Mouse (Mus musculus) embryonic fibroblast, embryonic 13.5 days (primary cell): ENCODE measurements around the gene Rogdi. TPM values are rescaled to one million over a fixed set of nuclear protein-coding genes. Genes with fewer than 3 reads are reported as not detected.

ENCODE experiments used
- H3K27ac ChIP-seq: 2 replicates; pipeline ENCODE4 v1.5.1; 2012; ENCODE audit warnings: low read length, control low read depth, inconsistent platforms; ENCODE audit not compliant: insufficient read depth
- H3K4me1 ChIP-seq: 2 replicates; pipeline ENCODE4 v1.6.1; 2011; ENCODE audit warnings: low read length; ENCODE audit not compliant: control insufficient read depth, insufficient read depth
- H3K4me3 ChIP-seq: 2 replicates; pipeline ENCODE4 v1.5.1; 2011; ENCODE audit warnings: mild to moderate bottlenecking, control low read depth, low read length; ENCODE audit not compliant: insufficient read depth
- CTCF ChIP-seq: IDR thresholded peaks from 2 replicates; pipeline ENCODE4 v1.5.1; 2011; ENCODE audit warnings: mild to moderate bottlenecking, control low read depth, low read length, moderate library complexity, borderline replicate concordance; ENCODE audit not compliant: insufficient read depth
- POLR2A ChIP-seq: IDR thresholded peaks from 2 replicates; pipeline ENCODE4 v1.6.1; 2011; ENCODE audit warnings: low read depth, mild to moderate bottlenecking, control low read depth, low read length, moderate library complexity
- polyA plus RNA-seq: library from polyadenylated mRNA; stranded (reverse); fragments of >200 nt; gene quantifications from 2 replicates; pipeline ENCODE4 v1.2.4, GENCODE M21; 2011; ENCODE audit warnings: low read depth; ENCODE audit not compliant: missing spikeins, insufficient read length

Rogdi gene
- polyA plus RNA-seq, 1 experiment, result 14.5 TPM

- Histone ChIP-seq H3K4me1 (no peaks in the 10 kb centered on the region), H3K27ac (no peak overlapping the region), H3K4me3 (no peak overlapping the region)
- TF ChIP-seq CTCF, result no peak
- TF ChIP-seq POLR2A, result no peak
These were observed 10.7 kb upstream of the Rogdi start for GRCm38 (mm10) chr16:5024021-5024420.

DNA sequence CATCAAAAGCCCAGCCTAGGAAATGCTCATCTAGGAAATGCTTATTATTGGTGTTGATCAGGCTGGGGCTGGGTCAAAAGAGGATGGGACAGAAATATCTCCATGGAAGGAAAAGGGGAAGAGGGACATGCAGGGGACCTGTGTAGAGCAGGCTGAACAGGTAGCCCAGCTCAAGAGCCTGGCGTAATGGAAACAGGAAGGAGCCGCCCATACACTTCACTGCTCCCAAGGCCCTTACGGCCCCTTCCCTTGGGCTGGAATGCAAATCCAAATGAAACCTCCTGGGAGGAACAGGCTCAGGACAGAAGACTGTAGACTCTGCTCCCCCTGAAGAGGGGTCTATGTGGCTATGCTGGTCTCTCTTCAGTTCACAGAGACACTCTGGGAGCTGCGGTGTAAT lies 1.2 kb upstream of the Rogdi start:
- H3K4me3 ChIP-seq, result no peak overlapping the region
- TF ChIP-seq POLR2A, result no peak
- no peak for TF ChIP-seq CTCF
- no peaks in the 10 kb centered on the region for H3K4me1 ChIP-seq
- H3K27ac ChIP-seq, result no peak overlapping the region

DNA sequence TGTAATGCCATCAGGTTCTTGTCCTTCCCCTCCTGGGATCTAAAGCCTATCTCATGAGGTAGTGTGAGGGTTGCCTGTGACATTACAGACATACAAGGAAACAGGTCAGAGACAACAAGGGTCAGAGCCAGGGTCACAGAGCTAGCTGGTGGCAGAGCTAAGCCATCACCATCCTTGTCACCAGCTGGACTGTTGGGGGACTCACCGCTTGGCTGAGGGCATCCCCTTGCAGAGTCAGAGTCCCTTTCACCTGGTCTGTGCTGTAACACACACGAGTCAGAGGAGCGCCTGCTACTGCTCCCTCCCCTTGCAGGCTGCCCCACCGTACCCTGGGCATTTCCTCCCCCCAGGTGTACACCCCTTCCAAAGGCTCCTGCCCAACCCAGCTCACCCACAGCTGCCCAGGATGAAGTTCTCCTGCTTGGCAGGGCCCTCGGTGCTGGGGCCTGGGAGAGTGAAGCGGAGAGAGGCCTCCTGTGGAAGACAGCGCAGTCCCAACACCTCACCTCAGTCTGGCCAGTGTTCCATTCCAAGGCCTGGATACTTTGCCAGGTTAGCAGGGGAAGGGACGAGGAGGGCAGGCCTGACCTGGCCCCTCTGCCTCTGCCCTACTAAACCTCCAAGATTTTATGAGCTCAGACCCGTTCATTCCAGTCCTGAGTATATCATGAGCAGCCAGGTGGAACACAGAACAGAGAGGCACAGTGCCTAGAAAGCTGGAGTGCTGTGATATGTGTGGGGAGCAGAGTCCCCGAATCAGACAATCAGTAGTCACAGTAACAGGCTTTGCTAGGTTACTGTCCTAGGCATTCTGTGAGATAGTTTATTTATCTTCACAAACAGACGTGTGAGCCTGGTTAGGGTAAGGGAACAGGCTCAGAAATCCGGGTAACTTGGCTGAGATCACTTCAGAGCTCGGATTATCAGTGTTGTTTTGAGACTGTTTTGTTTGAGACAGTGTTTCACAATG lies 1.0 kb downstream of the Rogdi start:
- no peak overlapping the region for H3K27ac ChIP-seq
- H3K4me1 ChIP-seq, result no peaks in the 10 kb centered on the region
- TF ChIP-seq CTCF, result no peak
- no peak for TF ChIP-seq POLR2A

GRCm38 (mm10) chr16:5011285-5011684 lies 2.1 kb downstream of the Rogdi start:
- H3K4me1 ChIP-seq, result no peaks in the 10 kb centered on the region
- TF ChIP-seq CTCF (no peak), POLR2A (no peak)
- H3K4me3 ChIP-seq, result no peak overlapping the region

More for the DNA sequence above, 1.0 kb downstream of the Rogdi start:
- peak overlapping the region; percentile 75 for H3K4me3 ChIP-seq

GRCm38 (mm10) chr16:5010371-5010935 lies 2.9 kb downstream of the Rogdi start:
- H3K4me1 ChIP-seq, result no peaks in the 10 kb centered on the region
- H3K4me3 ChIP-seq, result no peak overlapping the region
- H3K27ac ChIP-seq, result no peak overlapping the region
- TF ChIP-seq POLR2A (no peak), CTCF (no peak)

More at GRCm38 (mm10) chr16:5011285-5011684, 2.1 kb downstream of the Rogdi start:
- H3K27ac ChIP-seq, result no peak overlapping the region

GRCm38 (mm10) chr16:5008076-5008475 lies 5.3 kb downstream of the Rogdi start:
- Histone ChIP-seq H3K27ac (no peak overlapping the region), H3K4me1 (no peaks in the 10 kb centered on the region), H3K4me3 (no peak overlapping the region)
- TF ChIP-seq POLR2A (no peak), CTCF (no peak)

GRCm38 (mm10) chr16:5007492-5007891 lies 5.9 kb downstream of the Rogdi start:
- no peak for TF ChIP-seq CTCF
- no peak for TF ChIP-seq POLR2A
- Histone ChIP-seq H3K27ac (no peak overlapping the region), H3K4me1 (no peaks in the 10 kb centered on the region), H3K4me3 (no peak overlapping the region)

DNA sequence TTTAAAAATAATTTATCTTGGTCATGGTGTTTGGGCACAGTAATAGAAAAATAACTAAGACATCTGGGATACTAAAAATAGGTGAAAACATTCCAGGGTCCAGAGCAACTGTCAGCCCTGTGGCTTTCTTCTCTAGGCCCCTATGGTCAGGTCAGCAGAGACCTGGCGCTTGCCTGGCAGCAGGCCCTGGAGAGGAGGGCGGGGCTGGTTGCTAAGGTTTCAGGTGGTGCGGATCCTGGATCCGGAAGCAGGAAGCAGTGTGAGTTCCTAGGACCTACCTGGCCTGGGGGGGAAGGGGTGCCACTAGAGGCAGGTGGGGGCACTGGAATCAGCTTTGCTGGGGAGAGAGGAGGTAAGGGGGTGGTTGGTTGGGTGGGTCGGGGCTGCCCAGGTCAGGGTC lies 6.3 kb downstream of the Rogdi start, which contains the start of gene Smim22:
Gene Smim22 (plus strand): TSS at position 222 of the 400 bp plus-strand sequence.
- TF ChIP-seq POLR2A (no peak), CTCF (no peak)
- Histone ChIP-seq H3K27ac (no peak within 1 kb of the TSS), H3K4me3 (no peak within 1 kb of the TSS), H3K4me1 (no peaks in the 10 kb centered on the region)

DNA sequence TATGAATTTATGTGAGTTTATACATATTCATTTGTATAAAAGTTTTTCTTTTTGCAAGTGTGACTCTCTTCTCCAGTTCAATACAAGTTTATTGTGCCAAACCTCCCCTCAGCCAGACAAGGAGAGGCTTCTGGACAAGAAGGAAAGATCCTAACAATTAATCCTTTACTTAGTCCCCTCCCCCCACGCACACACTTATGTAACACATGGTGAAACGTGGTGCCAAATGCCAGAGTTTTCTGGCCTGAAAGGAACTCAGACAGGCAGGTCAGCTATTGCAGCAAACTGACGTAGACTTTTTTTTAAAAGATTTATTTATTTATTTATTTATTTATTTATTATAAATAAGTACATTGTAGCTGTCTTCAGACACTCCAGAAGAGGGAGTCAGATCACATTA lies 12.7 kb downstream of the Rogdi start:
- Histone ChIP-seq H3K4me1 (no peaks in the 10 kb centered on the region), H3K27ac (no peak overlapping the region), H3K4me3 (no peak overlapping the region)
- TF ChIP-seq CTCF (no peak), POLR2A (no peak)

- TF ChIP-seq POLR2A (no peak), CTCF (no peak)
- Histone ChIP-seq H3K4me3 (no peak overlapping the region), H3K27ac (no peak overlapping the region), H3K4me1 (no peaks in the 10 kb centered on the region)
These were observed 14.4 kb downstream of the Rogdi start for GRCm38 (mm10) chr16:4998984-4999383.
